Mouse (Mus musculus) ovary, postnatal 36 days (tissue): ENCODE data around the gene Psmd6.

Experiments
- DNase-seq: peaks from one replicate; pipeline ENCODE4 v3.0.0; 2022; ENCODE audit warnings: low spot score, mixed read lengths

The Psmd6 gene

GRCm38 (mm10) chr14:14064486-14065141 lies 56.2 kb downstream of the Psmd6 start:
- no peak for DNase-seq

- no peak for DNase-seq
These were observed 57.4 kb downstream of the Psmd6 start for GRCm38 (mm10) chr14:14063382-14063781.

- no peak for DNase-seq
These were observed 58.1 kb downstream of the Psmd6 start for GRCm38 (mm10) chr14:14062531-14063245.
